Mouse (Mus musculus) urinary bladder, postnatal 14 days (tissue): ENCODE data around the gene Ccr7.

Source experiments
- DNase-seq: peaks from one replicate; pipeline ENCODE4 v3.0.0; 2021; ENCODE audit warnings: low spot score

Ccr7 gene

GRCm38 (mm10) chr11:99117907-99118306 lies 37.0 kb downstream of the Ccr7 start:
- DNase-seq: no peak

DNA sequence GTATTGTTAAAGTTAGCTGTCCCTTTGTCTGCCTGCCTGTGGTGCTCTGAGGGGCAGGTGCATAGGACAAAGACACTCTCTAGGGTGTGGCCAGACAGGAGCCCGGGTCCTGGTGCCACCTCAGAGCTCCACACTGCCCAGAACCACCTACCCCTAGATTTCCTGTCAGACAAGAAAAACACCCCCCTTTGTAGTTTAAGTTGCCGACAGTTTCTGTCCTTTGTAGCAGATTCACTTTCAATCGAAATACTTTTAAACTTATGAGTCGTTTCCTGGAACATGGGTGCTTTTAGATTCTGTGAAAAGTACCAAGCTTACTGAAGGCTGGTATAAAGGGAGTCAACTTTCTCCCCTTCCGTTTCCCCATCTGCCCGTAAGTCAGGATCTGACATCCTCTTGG lies 38.9 kb downstream of the Ccr7 start:
- DNase-seq: no peak

GRCm38 (mm10) chr11:99113111-99113510 lies 41.8 kb downstream of the Ccr7 start:
- no peak for DNase-seq

GRCm38 (mm10) chr11:99112700-99113099 lies 42.2 kb downstream of the Ccr7 start:
- DNase-seq: no peak

DNA sequence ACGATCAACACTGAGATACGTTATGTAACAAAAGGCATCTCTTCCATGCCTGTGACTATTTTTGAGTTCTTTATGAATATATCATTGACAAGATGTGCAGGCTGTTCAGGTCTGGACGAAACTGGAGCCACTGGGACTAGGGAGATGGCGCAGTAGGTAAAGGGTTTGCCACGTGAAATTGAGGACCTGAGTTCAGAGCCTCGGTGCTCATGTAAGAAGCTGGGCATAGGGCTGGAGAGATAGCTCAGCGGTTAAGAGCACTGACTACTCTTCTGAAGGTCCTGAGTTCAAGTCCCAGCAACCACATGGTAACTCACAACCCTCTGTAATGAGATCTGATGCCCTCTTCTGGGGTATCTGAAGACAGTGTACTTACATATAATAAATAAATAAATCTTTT lies 43.2 kb downstream of the Ccr7 start:
- no peak for DNase-seq

DNA sequence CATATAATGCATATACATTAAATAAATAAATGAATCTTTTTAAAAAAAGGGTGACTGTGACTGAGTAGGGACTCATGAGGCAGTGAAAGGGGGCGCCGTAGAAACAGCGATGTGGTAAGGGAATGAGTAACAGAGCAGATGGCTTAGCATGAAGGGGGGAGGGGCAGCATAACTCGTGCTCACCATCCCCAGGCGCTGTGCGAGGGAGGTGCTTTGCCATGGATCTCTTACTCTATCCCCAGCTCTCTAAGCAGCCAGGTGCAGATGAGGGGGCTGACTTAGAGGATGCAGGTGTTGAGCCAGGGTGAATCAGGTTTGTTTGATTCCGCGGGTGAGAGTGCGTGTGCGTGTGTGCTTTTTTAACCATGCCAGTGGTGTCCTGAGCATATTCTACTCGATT lies 43.7 kb downstream of the Ccr7 start:
- no peak for DNase-seq

GRCm38 (mm10) chr11:99110370-99111110 lies 44.3 kb downstream of the Ccr7 start:
- DNase-seq: no peak

DNA sequence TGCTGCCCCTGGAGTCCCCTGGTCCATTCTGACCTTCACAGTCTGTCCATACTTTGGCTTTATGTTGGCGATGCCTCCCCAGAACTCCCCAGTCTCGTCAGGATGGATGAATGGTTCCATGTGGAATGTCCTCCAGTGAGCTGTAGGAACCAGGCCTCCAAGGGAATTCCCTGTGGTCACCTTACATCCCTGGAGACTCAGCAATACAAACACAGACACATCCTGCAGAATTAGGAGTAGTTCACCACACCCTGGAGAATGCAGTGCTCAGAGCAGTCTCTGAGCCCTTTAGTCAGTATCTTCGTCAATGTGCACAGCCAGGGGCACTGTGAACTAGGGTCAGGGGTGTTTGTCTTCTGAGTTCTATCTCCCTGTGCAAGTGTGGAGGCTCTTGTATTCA lies 46.6 kb downstream of the Ccr7 start:
- no peak for DNase-seq

GRCm38 (mm10) chr11:99105981-99106726 lies 48.7 kb downstream of the Ccr7 start:
- peak; percentile 66 for DNase-seq

- no peak for DNase-seq
These were observed 50.1 kb downstream of the Ccr7 start for GRCm38 (mm10) chr11:99104609-99105410.

DNA sequence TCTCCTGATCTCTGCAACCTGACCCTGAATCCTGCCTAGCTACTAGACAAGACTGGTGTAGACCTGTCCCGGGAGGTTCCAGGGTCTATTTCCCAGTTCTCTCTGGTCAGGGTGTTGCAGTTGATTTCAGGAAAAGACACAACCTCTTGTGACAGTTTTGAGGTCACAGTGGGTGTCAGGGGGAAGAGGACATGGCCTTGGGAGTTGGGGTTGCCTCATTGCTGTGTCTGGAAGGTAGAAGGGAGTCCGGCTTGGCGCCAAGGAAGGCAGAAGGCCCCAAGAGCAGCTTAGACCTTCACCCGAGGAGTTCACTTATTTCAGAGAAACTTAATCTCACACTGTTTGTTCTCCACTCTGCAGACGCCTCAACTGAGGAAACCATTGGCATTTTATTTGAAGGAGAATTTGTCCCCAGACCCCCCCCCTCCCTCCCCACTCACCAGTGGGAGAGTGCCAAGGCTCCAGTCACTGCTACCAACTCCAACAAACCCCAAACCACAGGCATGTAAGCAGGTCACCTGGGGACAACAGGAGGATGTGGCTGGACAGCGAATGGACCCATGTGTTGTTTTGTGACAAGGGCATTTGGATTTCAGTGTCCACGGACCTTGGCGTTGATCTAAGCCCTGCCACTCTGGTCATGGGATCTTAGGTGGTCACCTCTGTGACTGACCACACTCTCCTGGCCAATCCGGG lies 52.2 kb downstream of the Ccr7 start:
- no peak for DNase-seq

- no peak for DNase-seq
These were observed 53.2 kb downstream of the Ccr7 start for GRCm38 (mm10) chr11:99101693-99102092.

- DNase-seq: no peak
These were observed 54.7 kb downstream of the Ccr7 start for GRCm38 (mm10) chr11:99100215-99100614.

GRCm38 (mm10) chr11:99099516-99099915 lies 55.4 kb downstream of the Ccr7 start:
- no peak for DNase-seq

DNA sequence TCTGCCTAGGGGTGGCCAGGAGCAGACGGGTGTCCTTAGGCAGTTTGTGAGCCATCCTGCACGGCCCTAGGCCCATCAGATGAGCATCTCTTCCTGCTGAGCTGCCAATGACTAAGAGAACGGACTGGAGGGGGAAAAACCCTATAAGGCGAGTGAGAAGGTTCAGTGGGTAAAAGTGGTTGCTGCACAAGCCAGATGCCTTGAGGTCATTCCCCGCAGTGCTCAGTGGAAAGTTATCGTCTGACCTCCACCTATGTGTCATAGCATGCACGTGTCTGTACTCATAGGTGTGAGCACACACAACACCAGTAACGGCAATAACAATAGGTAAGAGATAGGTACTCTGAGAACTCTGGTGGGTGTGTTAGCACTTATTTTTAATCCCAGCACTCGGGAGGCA lies 56.0 kb downstream of the Ccr7 start:
- no peak for DNase-seq

GRCm38 (mm10) chr11:99096996-99097774 lies 57.7 kb downstream of the Ccr7 start:
- no peak for DNase-seq

- no peak for DNase-seq
These were observed 58.5 kb downstream of the Ccr7 start for GRCm38 (mm10) chr11:99096417-99096816.

GRCm38 (mm10) chr11:99095759-99096158 lies 59.1 kb downstream of the Ccr7 start:
- DNase-seq: no peak

GRCm38 (mm10) chr11:99094911-99095676 lies 59.8 kb downstream of the Ccr7 start:
- DNase-seq: no peak
